Mouse (Mus musculus): Measurements from ENCODE around the gene Pip5k1b. TPM values are rescaled to one million over a fixed set of nuclear protein-coding genes. Genes with fewer than 3 reads are reported as not detected.
A peak's percentile ranks its signal among the peaks of the same experiment; 100 is the strongest.

Gene Pip5k1b
- polyA plus RNA-seq, 1 experiment from 2014 or later: 1.2 TPM

- H3K27ac ChIP-seq (replicated peaks): no peak overlapping the region
- DNase-seq (ENCODE audit: low spot score): no peak
- 76% methylated on average over 2 of the region's 2 CpGs for WGBS
These were observed 225.3 kb downstream of the Pip5k1b start for GRCm38 (mm10) chr19:24330366-24330765.

GRCm38 (mm10) chr19:24327921-24328320 lies 227.8 kb downstream of the Pip5k1b start:
- Histone ChIP-seq H3K4me1 (peaks cover 28% of the 10 kb centered on the region), H3K4me3 (no peak overlapping the region), H3K9me3 (no peaks in the 10 kb centered on the region), H3K36me3 (replicated peaks) (no peaks in the 10 kb centered on the region), H3K27me3 (replicated peaks; ENCODE audit: low read depth, poor library complexity, severe bottlenecking) (no peaks in the 10 kb centered on the region), H3K27ac (replicated peaks) (no peak overlapping the region)
- DNase-seq (ENCODE audit: low spot score): no peak
- WGBS: 70% methylated on average over 2 of the region's 2 CpGs

More at GRCm38 (mm10) chr19:24330366-24330765, 225.3 kb downstream of the Pip5k1b start:
- peaks cover 8% of the 10 kb centered on the region for H3K4me1 ChIP-seq
- H3K27me3 ChIP-seq (replicated peaks; ENCODE audit: low read depth, poor library complexity, severe bottlenecking): no peaks in the 10 kb centered on the region
- no peaks in the 10 kb centered on the region for H3K36me3 ChIP-seq (replicated peaks)
- no peak overlapping the region for H3K4me3 ChIP-seq
- H3K9me3 ChIP-seq: no peaks in the 10 kb centered on the region

- H3K4me1 ChIP-seq: peaks cover 32% of the 10 kb centered on the region
- no peak overlapping the region for H3K27ac ChIP-seq (replicated peaks)
- no peaks in the 10 kb centered on the region for H3K27me3 ChIP-seq (replicated peaks; ENCODE audit: low read depth, poor library complexity, severe bottlenecking)
- H3K36me3 ChIP-seq (replicated peaks): no peaks in the 10 kb centered on the region
- 37% methylated on average over 1 of the region's 1 CpGs for WGBS
- DNase-seq (ENCODE audit: low spot score): no peak
- H3K4me3 ChIP-seq: no peak overlapping the region
- no peaks in the 10 kb centered on the region for H3K9me3 ChIP-seq
These were observed 228.7 kb downstream of the Pip5k1b start for GRCm38 (mm10) chr19:24326969-24327368.

GRCm38 (mm10) chr19:24325692-24326091 lies 230.0 kb downstream of the Pip5k1b start:
- WGBS: 82% methylated on average over 6 of the region's 6 CpGs
- no peaks in the 10 kb centered on the region for H3K36me3 ChIP-seq (replicated peaks)

GRCm38 (mm10) chr19:24323841-24324613 lies 231.6 kb downstream of the Pip5k1b start:
- Histone ChIP-seq H3K36me3 (replicated peaks) (no peaks in the 10 kb centered on the region), H3K27ac (replicated peaks) (peak overlapping the region; percentile 40), H3K9me3 (no peaks in the 10 kb centered on the region), H3K4me3 (no peak overlapping the region), H3K27me3 (replicated peaks; ENCODE audit: low read depth, poor library complexity, severe bottlenecking) (no peaks in the 10 kb centered on the region), H3K4me1 (peaks cover 32% of the 10 kb centered on the region)
- WGBS: 26% methylated on average over 10 of the region's 10 CpGs
- peak; percentile 48 for DNase-seq (ENCODE audit: low spot score)

More at GRCm38 (mm10) chr19:24325692-24326091, 230.0 kb downstream of the Pip5k1b start:
- no peak for DNase-seq (ENCODE audit: low spot score)
- peaks cover 32% of the 10 kb centered on the region for H3K4me1 ChIP-seq
- no peak overlapping the region for H3K4me3 ChIP-seq
- H3K27me3 ChIP-seq (replicated peaks; ENCODE audit: low read depth, poor library complexity, severe bottlenecking): no peaks in the 10 kb centered on the region
- no peak overlapping the region for H3K27ac ChIP-seq (replicated peaks)
- no peaks in the 10 kb centered on the region for H3K9me3 ChIP-seq

- 91% methylated on average over 8 of the region's 8 CpGs for WGBS
- H3K27me3 ChIP-seq (replicated peaks; ENCODE audit: low read depth, poor library complexity, severe bottlenecking): no peaks in the 10 kb centered on the region
- no peaks in the 10 kb centered on the region for H3K9me3 ChIP-seq
- H3K4me3 ChIP-seq: no peak overlapping the region
- no peak overlapping the region for H3K27ac ChIP-seq (replicated peaks)
- H3K4me1 ChIP-seq: peaks cover 33% of the 10 kb centered on the region
- no peaks in the 10 kb centered on the region for H3K36me3 ChIP-seq (replicated peaks)
- no peak for DNase-seq (ENCODE audit: low spot score)
These were observed 233.8 kb downstream of the Pip5k1b start for GRCm38 (mm10) chr19:24321900-24322311.

GRCm38 (mm10) chr19:24321211-24321899 lies 234.3 kb downstream of the Pip5k1b start:
- Histone ChIP-seq H3K4me1 (peaks cover 34% of the 10 kb centered on the region), H3K27me3 (replicated peaks; ENCODE audit: low read depth, poor library complexity, severe bottlenecking) (no peaks in the 10 kb centered on the region), H3K27ac (replicated peaks) (no peak overlapping the region), H3K9me3 (no peaks in the 10 kb centered on the region), H3K4me3 (no peak overlapping the region), H3K36me3 (replicated peaks) (no peaks in the 10 kb centered on the region)
- 90% methylated on average over 6 of the region's 6 CpGs for WGBS
- DNase-seq (ENCODE audit: low spot score): no peak

GRCm38 (mm10) chr19:24318172-24318571 lies 237.5 kb downstream of the Pip5k1b start:
- Histone ChIP-seq H3K27me3 (replicated peaks; ENCODE audit: low read depth, poor library complexity, severe bottlenecking) (no peaks in the 10 kb centered on the region), H3K4me3 (no peak overlapping the region), H3K4me1 (peaks cover 17% of the 10 kb centered on the region; the same call in 1 of the 2 replicates), H3K27ac (replicated peaks) (no peak overlapping the region), H3K9me3 (no peaks in the 10 kb centered on the region), H3K36me3 (replicated peaks) (no peaks in the 10 kb centered on the region)
- 89% methylated on average over 10 of the region's 10 CpGs for WGBS
- DNase-seq (ENCODE audit: low spot score): no peak

GRCm38 (mm10) chr19:24317731-24318130 lies 237.9 kb downstream of the Pip5k1b start:
- Histone ChIP-seq H3K4me3 (no peak overlapping the region), H3K36me3 (replicated peaks) (no peaks in the 10 kb centered on the region), H3K9me3 (no peaks in the 10 kb centered on the region), H3K27me3 (replicated peaks; ENCODE audit: low read depth, poor library complexity, severe bottlenecking) (no peaks in the 10 kb centered on the region), H3K27ac (replicated peaks) (no peak overlapping the region), H3K4me1 (peaks cover 15% of the 10 kb centered on the region; the same call in 1 of the 2 replicates)
- 90% methylated on average over 2 of the region's 2 CpGs for WGBS
- no peak for DNase-seq (ENCODE audit: low spot score)

GRCm38 (mm10) chr19:24317038-24317591 lies 238.6 kb downstream of the Pip5k1b start:
- H3K27ac ChIP-seq (replicated peaks): no peak overlapping the region
- 61% methylated on average over 15 of the region's 15 CpGs for WGBS
- DNase-seq (ENCODE audit: low spot score): no peak
- H3K4me1 ChIP-seq: peaks cover 12% of the 10 kb centered on the region; the same call in 1 of the 2 replicates
- H3K27me3 ChIP-seq (replicated peaks; ENCODE audit: low read depth, poor library complexity, severe bottlenecking): no peaks in the 10 kb centered on the region
- no peak overlapping the region for H3K4me3 ChIP-seq
- H3K9me3 ChIP-seq: no peaks in the 10 kb centered on the region
- no peaks in the 10 kb centered on the region for H3K36me3 ChIP-seq (replicated peaks)

- peaks cover 11% of the 10 kb centered on the region; the same call in 1 of the 2 replicates for H3K4me1 ChIP-seq
- H3K9me3 ChIP-seq: no peaks in the 10 kb centered on the region
- 66% methylated on average over 9 of the region's 9 CpGs for WGBS
- no peak for DNase-seq (ENCODE audit: low spot score)
- no peaks in the 10 kb centered on the region for H3K36me3 ChIP-seq (replicated peaks)
- H3K4me3 ChIP-seq: no peak overlapping the region
- no peaks in the 10 kb centered on the region for H3K27me3 ChIP-seq (replicated peaks; ENCODE audit: low read depth, poor library complexity, severe bottlenecking)
- no peak overlapping the region for H3K27ac ChIP-seq (replicated peaks)
These were observed 239.5 kb downstream of the Pip5k1b start for GRCm38 (mm10) chr19:24316060-24316725.

- H3K4me3 ChIP-seq: no peak overlapping the region
- H3K27ac ChIP-seq (replicated peaks): no peak overlapping the region
- H3K9me3 ChIP-seq: no peaks in the 10 kb centered on the region
- peaks cover 11% of the 10 kb centered on the region; the same call in 1 of the 2 replicates for H3K4me1 ChIP-seq
- H3K36me3 ChIP-seq (replicated peaks): no peaks in the 10 kb centered on the region
- WGBS: 94% methylated on average over 4 of the region's 4 CpGs
- no peaks in the 10 kb centered on the region for H3K27me3 ChIP-seq (replicated peaks; ENCODE audit: low read depth, poor library complexity, severe bottlenecking)
- no peak for DNase-seq (ENCODE audit: low spot score)
These were observed 240.4 kb downstream of the Pip5k1b start for GRCm38 (mm10) chr19:24315234-24315633.

Data from embryonic facial prominence, embryonic 10.5 days (tissue).